Mouse (Mus musculus) cerebellum, adult 2 months (tissue): ENCODE data around the gene Gas2.

Experiments
- CTCF ChIP-seq: fragments of 200-500 bp; IDR thresholded peaks from 2 replicates; pipeline ENCODE4 v1.5.1; 2011; ENCODE audit warnings: low read depth, mild to moderate bottlenecking, control low read depth, low read length, moderate library complexity, borderline replicate concordance; ENCODE audit not compliant: insufficient read depth
- POLR2A ChIP-seq: fragments of 200-500 bp; IDR thresholded peaks from 2 replicates; pipeline ENCODE4 v1.6.1; 2011; ENCODE audit warnings: low read length, control low read depth, borderline replicate concordance; ENCODE audit not compliant: insufficient read depth

GRCm38 (mm10) chr7:51893008-51893407, 31.2 kb downstream of the Gas2 start:
- TF ChIP-seq CTCF = no peak
- TF ChIP-seq POLR2A = no peak
